Mouse (Mus musculus): Measurements from ENCODE around the gene Mogs.

The Mogs gene

GRCm38 (mm10) chr6:83151721-83152120 is 36.4 kb downstream of the Mogs start:
- no peak for DNase-seq (ENCODE audit: low spot score)

- DNase-seq (ENCODE audit: low spot score) = no peak
Measured at GRCm38 (mm10) chr6:83153038-83153437, 37.7 kb downstream of the Mogs start.

- DNase-seq (ENCODE audit: low spot score) = no peak
Measured at GRCm38 (mm10) chr6:83153485-83153884, 38.2 kb downstream of the Mogs start.

- DNase-seq (ENCODE audit: low spot score) = no peak
Measured at GRCm38 (mm10) chr6:83155552-83156238, 40.4 kb downstream of the Mogs start.

- peak; percentile 74 for DNase-seq (ENCODE audit: low spot score)
Measured at GRCm38 (mm10) chr6:83156259-83156684, 41.0 kb downstream of the Mogs start, which contains the start of the genes Wdr54 and 1700003E16Rik. Gene Wdr54 (minus strand): TSS chr6:83156397. Gene 1700003E16Rik (plus strand): TSS chr6:83156404.

- DNase-seq (ENCODE audit: low spot score) = peak; percentile 39
Measured at GRCm38 (mm10) chr6:83159456-83159855, 44.2 kb downstream of the Mogs start.

- no peak for DNase-seq (ENCODE audit: low spot score)
Measured at GRCm38 (mm10) chr6:83161442-83161841, 46.1 kb downstream of the Mogs start.

- no peak for DNase-seq (ENCODE audit: low spot score)
Measured at GRCm38 (mm10) chr6:83161921-83162641, 46.8 kb downstream of the Mogs start.

- DNase-seq (ENCODE audit: low spot score) = peak; percentile 61
Measured at GRCm38 (mm10) chr6:83162701-83163100, 47.4 kb downstream of the Mogs start.

GRCm38 (mm10) chr6:83165026-83165606 is 49.8 kb downstream of the Mogs start:
- DNase-seq (ENCODE audit: low spot score) = no peak

- DNase-seq (ENCODE audit: low spot score) = peak; percentile 91
Measured at GRCm38 (mm10) chr6:83165607-83166242, 50.4 kb downstream of the Mogs start, which contains the start of gene Dctn1. Gene Dctn1 (plus strand): TSS chr6:83165920.

- DNase-seq (ENCODE audit: low spot score) = no peak
Measured at GRCm38 (mm10) chr6:83166243-83166630, 50.9 kb downstream of the Mogs start.
